Mouse (Mus musculus) adrenal gland, postnatal 25 days (tissue): ENCODE measurements around the gene Rpl29. TPM values are rescaled to one million over a fixed set of nuclear protein-coding genes. Genes with fewer than 3 reads are reported as not detected.

Experiments
- DNase-seq: peaks from one replicate; pipeline ENCODE4 v3.0.0; 2021; ENCODE audit warnings: mixed read lengths
- total RNA-seq: library from RNA; stranded (reverse); gene quantifications from 2 replicates; pipeline ENCODE4 v1.2.3, GENCODE M21; 2021

Rpl29 gene
- total RNA-seq, 1 experiment from 2014 or later, result 413 TPM

DNA sequence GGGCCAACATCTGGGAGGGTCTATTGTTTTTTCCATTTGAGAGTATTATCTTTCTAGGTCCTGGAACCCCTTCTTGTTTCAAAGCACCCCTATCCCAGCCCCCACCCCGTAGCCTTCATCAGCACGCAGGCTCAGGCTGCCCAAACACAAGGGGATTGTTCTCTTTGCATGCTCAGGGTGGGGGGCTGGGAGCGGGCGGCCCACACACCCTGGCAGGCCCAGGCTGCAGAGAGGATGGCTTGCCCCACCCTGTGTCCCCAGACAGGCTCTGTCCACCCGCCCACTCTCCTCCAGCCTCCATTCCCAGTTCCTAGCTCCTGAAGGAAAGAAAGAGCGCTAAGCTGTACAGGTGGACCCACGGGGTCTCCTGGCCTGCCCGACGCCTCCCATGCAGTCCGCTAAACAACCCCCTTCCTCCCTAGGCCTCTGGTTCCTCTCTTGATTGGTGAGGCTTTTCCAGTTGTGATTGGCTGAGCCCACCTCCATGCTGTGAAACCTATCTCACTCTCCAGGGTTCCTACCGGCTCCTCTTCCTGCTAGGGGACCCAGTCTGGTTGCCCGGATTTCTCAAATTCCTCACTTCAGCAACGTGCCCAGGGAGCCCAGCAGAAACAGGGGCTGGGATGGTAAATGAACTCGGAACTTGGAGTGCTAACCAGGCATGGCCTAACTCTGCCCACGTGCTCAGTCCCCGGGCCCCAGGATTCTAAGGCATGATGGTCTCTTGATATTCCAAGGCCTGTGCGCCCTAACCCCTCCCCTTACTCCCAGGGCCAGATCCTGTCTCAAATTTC lies 25.8 kb downstream of the Rpl29 start:
- DNase-seq, result no peak

DNA sequence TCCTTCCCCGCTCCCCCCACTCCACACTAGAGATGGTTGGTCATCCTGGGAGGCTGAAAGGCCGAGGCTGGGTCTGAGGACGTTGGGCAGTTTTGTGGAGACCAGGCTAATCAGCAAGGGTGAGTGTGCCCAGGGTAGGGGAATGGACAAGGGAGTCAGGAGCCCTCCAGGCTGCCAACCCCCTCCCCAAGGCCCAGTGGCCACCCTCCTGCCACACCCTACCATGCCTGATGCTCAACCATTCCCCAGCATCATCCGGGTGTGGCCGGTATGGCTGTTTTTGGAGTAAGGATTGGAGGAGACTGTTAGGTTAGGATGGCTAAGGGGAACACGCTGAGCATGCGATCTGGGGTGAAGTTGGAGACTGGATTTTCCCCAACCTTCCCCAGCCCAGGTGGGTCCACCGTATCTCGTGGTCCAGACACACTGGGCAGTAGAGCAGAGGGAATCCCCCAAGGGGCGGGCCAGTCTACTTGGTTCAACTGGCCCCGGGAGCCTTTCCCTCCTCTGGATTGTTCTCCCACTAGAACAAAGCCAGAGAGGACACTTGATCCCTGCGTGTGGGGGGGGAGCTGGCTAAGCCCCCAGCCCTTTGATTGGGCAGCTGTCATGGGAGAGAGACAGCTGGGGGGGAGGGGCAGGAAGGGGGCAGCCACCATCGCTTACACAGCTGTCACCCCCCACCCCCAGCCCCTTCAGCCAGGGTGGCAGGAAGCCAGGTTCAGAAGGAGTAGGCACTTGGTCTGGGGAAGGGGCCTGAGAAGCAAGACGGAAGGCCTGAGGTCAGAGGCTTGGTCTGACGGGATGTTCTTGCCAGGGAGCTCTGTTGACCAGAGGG lies 27.3 kb downstream of the Rpl29 start:
- DNase-seq, result no peak

DNA sequence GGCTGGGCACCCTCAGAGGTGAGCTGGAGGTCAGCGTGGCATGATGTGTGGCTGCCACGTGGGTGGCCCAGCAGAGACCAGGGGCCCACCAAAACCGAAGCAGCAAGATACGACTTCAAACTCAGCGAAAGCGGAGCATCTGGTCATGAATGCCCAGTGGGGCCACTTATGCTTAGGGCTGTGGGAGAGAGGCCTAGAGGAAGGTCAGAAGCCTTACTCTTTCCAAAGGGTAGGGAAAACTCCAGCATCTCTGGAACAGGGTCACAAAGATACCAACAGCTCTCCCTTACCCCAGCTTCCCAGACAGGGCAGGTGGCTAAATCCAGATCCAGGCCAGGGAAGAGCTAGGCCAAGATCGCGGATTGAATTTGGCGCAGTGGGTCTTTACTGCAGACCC lies 27.9 kb downstream of the Rpl29 start:
- DNase-seq, result no peak

DNA sequence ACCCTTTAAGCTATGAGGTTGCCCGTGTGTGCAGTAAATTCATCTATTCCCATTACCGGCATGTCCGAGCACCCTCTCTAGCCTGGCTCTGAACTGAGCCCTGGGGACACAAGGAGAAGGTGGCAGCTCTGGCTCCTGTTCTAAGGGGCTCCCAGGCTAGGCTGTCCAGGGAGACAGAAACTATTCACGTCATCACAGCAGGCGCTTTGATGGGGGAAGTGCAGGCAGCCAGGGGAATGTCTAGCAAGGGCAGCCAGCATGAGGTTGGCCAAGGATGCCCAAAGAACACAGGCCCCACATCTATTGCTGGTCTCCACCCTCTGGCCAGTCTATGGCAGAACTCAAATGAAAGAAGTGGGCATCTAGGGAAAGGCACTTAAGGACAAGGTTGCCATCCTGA lies 28.7 kb downstream of the Rpl29 start:
- DNase-seq, result no peak

DNA sequence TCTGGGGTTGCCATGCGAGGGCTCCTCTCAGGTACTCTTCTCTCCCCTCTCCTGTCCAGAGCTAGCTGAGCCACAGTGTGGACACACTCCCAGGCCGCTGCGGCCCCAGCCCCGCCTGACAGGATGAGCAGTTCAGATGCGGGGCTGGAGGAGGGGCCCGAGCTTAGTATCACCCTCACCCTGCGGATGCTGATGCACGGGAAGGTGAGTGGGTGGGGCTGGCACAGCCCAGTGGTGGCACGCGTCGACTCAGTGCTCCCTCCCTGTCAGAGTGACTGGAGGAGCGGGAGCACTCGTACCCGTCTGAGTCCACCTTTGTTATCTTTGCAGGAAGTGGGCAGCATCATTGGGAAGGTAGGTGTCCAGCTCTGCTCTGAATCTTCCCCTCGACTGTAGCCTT lies 30.7 kb downstream of the Rpl29 start:
- DNase-seq, result no peak

DNA sequence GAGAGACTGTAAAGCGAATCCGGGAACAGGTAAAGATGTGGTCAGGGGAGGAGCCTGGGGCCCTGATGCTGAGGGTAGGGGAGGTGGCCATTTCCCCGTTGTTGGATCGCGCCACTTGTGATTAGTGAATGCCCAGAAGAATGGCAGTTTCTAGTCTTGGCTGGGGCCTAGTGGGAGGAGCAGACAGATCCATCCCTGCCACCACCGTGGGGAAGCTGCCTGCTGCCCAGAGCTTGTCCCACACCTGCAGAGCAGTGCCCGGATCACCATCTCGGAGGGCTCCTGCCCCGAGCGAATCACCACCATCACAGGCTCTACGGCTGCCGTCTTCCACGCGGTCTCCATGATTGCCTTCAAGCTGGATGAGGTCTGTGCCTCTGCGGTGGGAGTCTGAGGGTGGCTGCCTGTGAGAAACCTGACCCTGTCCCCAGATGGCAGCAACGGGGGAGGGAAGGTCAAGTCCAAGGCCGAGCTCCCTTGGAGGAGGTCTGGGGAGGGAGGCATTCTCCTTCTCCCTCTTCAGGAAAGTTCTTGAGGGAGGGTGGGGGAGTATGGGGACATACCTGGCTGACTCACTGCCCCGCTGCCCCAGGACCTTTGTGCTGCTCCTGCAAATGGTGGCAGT lies 31.3 kb downstream of the Rpl29 start:
- DNase-seq, result no peak

DNA sequence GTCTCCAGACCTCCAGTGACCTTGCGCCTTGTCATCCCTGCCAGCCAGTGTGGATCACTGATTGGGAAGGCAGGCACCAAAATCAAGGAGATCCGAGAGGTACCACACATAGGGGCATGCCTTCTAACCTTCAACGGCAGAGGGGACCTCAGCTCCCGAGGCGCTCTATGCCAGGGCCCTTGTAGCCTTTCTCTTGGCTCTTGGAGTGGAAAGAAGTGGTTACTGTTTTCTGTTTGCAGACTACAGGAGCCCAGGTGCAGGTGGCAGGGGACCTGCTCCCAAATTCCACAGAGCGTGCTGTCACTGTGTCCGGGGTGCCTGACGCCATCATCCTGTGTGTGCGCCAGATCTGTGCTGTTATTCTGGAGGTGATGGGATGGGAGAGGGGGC lies 31.8 kb downstream of the Rpl29 start:
- DNase-seq, result no peak

DNA sequence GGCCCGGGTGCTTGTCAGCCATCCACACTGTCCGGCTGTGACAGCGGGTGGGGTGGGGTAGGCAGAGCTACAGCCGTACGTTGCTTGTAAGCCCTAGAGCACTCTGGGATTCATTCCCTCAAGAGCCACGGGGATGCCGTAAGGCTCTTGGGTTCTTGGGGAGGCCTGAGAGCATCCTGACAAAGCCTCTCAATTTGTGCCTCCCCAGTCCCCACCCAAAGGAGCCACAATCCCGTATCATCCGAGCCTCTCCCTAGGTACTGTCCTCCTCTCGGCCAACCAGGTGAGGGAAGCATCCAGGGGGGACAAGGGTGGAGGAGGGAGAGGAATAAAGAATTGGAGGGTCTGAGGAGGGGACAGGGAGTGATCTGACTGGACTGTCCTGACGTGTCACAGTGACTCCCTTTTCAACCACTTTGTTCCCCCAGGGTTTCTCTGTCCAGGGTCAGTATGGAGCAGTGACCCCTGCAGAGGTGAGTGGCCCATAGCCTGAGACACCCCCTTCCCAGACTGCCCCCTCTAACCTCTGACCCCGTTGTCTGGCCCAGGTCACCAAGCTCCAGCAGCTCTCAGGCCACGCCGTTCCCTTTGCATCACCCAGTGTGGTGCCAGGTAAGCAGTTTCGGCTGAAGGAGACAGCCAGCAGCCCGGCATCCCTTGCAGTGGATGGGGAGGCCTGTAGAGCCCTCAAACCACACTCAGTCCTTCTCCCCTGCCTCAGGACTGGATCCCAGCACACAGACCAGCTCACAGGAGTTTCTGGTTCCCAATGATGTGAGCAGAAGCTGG lies 32.6 kb downstream of the Rpl29 start:
- DNase-seq, result no peak

DNA sequence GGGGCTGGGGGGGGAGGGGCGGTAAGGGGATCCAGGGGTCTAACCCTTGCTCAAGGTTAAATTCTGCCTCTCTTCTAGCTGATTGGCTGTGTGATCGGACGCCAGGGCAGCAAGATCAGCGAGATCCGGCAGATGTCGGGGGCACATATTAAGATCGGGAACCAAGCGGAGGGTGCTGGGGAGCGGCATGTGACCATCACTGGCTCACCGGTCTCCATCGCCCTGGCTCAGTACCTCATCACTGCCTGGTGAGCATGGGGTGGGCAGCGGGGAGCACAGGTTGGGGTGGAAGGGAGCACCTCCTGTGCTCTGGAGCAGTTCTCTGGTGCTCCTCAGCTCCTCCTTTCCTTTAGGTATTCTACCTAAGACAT lies 33.2 kb downstream of the Rpl29 start:
- no peak for DNase-seq

DNA sequence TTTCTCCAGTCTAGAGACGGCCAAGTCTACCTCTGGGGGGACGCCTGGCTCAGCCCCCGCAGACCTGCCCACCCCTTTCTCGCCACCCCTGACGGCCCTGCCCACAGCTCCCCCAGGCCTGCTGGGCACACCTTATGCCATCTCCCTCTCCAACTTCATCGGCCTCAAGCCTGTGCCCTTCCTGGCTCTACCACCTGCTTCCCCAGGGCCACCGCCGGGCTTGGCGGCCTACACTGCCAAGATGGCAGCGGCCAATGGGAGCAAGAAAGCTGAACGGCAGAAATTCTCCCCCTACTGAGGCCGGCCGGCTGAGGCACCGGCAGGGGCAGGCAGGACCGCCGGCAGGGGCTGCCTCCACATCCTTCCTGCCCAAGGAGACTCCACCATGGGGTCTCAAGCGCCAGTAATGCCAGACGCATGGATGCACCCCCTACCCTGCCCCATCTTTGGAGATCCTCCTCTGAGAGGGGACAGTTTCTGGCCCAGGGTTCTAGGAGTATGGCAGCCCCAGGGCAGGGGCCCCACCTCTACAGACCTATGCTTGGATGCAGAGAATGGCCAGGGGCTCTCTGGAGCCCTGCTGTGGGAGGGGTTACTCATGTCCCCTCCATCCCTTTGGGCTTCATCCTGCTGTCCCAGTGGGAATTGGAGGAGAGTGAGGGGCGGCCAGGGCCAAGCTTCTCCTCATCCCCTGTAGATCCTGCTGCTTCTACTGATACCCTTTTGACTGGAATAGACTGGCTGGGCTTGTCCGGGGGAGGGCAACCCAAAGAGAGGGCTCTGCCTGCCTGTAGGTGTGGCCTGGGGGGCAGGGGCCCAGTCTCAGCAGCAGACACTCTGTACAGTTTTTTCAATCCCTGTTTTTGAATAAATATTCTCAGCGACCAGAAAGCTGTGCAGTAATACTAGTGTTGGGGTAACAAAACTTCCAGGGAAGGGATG lies 34.1 kb downstream of the Rpl29 start:
- DNase-seq, result peak; percentile 21

DNA sequence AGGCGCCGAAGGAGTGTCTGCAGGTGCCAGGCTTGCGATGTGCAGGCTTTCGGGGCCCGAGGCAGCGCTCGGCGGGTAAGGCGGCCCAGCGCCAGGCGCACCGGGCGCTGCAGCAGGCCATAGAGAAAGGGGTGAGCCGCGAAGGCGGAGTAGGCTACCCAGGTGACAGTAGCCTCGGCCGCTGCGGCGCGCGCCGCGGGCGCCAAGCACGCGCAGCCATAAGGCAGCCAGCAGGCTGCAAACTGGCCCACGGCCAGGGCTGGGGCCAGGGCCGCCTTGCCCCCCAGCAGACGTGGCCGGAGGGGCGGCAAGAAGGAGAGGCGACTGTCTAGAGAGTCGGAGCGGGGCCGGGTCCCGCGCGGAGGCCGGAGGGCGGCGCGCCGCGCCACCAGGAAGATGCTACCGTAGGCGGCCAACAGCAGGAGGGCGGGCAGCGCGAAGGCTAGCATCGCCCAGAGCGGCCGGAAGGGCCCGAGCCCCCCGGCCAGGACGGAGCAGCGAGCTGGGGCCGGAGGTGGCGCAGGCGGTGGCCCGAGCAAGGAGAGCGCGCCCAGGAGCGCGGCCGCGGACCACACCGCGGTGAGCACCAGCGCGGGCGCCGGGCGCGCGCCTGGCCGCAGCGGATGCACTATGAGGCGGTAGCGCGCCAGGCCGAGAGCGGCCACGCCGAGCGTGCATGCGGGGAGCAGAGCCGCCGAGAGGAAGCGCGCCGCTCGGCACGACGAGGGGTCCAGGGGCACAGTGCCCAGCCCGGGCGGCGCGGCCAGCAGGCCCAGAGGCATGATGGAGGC lies 35.7 kb downstream of the Rpl29 start:
- DNase-seq, result peak; percentile 62

DNA sequence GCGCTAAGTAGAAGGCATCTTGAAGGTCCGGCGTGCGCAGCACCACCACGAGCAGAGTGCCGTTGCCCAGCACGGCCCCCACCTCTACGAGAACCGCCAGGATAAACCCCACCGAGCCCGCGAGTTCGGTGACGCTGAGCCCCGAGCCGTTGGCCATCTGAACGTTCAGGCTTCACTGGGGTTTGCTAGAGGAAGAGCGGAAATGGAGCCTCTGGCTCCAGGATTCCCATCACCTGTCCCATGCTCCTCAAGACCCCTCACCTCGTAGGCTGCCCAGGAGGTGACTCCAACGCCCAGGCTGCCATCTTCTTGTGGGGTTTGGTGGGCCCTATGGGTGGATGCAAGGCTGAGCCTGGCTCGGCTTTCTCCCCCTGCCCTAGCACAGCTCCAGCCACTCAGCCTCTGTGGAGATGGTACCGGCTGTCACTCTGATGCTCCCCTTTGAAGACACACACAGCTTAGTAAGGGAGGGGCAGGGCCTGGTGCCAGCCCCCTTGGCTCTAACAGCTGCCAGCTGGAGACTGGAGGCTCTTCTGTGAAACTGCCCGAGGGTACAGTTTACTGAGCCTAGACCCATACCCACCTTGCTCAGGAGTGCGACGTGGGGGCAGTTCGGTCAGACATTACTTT lies 36.4 kb downstream of the Rpl29 start, which contains the start of gene Gpr62:
Gpr62 (minus strand) TSS at position 368 of the 630 bp plus-strand sequence.
- peak; percentile 28 for DNase-seq

DNA sequence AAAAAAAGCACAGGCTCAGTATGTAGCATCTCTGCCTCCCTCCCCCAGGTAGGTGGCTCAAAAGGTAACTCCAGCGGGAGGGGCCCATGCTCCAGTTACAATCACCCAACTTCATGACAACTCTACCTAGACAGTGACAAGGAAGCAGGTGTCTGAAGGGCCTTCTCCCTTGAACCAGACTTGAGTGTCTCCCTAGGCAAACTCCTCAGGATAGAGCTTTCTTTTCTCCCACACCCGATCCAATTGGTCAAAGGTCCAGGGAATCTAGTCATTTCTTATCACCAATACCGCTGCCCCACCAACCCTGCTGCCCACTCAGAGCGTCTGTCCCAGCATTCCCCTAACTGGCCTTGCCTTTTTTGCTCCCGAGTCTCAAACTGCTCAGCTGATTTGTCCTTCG lies 37.5 kb downstream of the Rpl29 start:
- DNase-seq, result no peak

DNA sequence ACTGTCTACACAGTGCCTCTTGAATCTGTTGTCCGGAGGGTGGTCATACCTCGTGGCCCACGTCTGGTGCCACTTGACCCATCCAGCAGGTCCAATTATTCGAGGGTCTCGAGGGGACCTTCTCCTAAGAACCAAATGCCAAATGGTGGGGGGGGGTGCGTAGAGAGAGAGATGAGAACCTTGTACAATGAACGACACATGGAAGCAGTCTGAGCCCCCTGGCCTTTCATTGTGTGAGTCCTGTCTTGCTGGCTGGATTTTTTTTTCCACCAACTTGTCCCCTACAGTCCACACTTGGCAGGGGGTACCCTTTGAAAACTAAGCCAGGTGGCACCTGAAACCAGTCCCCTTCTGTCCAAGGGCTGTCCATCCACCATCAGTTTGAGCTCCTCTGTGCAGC lies 38.5 kb downstream of the Rpl29 start:
- DNase-seq, result no peak

DNA sequence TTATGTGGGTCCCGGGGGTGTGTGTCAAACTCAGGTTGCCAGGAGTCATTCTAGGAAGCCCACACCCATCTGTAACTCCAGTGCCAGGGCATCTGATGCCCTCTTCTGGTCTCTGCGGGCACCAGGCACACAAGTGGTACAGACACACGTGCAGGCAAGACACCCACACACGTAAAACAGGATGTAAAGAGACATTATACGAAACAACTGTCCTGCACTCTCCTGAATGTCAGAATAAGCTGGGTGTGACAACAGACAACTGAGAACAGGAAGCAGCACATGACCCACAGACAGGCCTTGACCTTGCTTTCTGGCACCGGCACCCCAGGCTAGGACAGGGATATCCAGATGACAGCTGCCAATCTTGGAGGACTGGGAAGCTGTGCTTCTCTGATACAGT lies 40.1 kb downstream of the Rpl29 start:
- DNase-seq, result no peak

DNA sequence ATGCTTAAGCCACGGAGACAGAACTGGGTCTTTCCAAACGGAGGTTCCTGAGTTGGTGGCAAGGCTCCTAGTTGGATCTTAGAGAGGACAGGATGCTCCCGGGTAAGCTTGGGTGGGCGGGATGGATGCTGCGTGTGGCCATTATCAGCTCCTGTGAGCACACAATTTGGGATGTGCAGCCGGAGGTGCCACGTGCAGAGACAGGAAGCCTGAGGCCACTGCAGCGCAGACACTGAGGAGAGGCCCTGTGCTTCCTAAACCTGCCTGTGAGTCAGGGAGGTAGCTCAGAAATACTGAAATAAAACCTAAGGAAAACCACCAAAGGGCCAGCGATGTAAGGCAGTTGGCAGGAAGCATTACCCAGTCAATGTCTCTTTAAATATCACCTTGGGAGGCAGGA lies 40.5 kb downstream of the Rpl29 start:
- DNase-seq, result no peak

DNA sequence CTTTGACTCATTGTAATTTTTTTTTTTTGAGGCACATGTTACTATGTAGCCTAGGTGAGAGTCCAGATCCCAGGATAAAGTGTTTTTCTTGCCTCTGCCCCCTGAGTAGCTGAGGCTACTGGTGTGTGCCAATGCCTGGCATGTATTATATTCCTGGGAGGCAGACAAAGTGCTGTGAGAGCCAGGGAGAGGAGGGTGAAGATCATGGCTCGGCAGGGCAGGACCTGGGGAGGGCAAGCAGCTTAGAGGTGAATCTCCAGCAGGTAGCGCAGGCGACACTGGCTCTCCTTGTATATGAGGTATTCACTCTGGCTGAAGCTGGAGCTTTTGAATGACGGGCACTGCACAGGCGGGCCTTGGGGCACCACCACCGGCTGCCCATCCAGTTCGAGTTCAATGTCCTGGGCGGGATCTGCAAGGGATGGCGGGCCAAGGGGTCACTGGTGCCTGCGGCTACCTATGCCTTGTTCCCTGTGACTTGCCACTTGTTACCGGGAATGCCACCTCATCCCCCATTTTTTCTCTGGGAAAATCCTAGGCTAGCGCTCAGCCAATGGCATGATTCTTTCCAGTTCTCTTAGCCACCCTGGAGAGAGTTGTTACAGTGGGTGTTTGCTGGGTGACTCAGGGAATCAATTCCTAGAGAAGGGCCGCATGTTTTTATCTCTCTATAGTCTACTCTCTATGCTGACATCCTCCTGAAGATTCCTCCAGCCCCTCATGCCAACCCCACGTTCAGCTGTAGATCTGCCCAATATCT lies 41.9 kb downstream of the Rpl29 start:
- DNase-seq, result no peak

DNA sequence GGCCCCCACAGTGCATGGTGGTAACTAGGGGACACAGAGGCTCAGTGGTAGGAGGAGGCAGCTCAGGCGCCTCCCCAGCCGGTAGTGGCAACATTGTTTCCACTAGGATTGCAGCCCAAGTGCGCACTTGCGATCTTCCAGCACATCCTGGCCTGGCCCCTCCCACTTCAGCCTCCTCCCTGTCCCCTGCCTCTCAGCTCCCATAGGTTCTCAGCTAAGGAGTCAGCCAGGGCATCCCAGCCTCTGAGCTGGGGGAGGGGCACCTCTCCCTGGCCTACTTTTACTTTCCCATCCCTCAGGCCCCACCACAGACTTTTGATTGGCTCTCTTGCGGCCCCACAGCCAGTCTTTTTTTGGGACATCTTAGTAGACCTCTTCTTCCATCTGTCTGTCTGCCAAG lies 42.6 kb downstream of the Rpl29 start:
- DNase-seq, result peak; percentile 28

DNA sequence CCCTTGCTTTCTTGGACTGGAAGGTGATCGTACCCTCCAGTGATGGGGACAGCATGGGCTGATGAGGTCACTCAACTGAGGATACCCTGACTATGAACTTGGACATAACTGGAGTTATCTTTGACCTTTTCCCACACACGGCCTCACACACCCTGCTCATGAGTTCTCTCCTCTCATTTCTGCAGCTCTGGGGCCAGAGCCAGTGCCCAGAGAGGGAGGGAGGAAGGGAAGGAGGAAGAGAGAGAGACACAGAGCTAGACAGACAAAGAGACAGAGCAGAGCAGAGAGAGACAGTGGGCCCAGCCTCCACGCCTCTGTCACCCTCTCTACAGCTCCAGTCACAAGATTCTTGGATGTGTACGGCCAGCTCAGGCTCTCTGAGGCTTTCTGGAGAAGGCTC lies 43.1 kb downstream of the Rpl29 start:
- no peak for DNase-seq
